Mouse (Mus musculus) limb, embryonic 13.5 days (tissue): ENCODE data around the gene Orc2. TPM values are rescaled to one million over a fixed set of nuclear protein-coding genes. Genes with fewer than 3 reads are reported as not detected.
A peak's percentile ranks its signal among the peaks of the same experiment; 100 is the strongest.

Experiments
- ATAC-seq: fragments of 200-750 bp; cut with Nextera tagmentation; 2 replicates; pipeline ENCODE4 v1.8.0; 2017; ENCODE audit warnings: low read depth, moderate number of reproducible peaks, moderate TSS enrichment; ENCODE audit not compliant: low FRiP score
- H3K27ac ChIP-seq: fragments of 300-500 bp; sonication (generic); 2 replicates; pipeline ENCODE4 v1.5.1; 2015; ENCODE audit warnings: inconsistent platforms, mild to moderate bottlenecking, moderate library complexity
- H3K27me3 ChIP-seq: fragments of 300-500 bp; sonication (generic); 2 replicates; pipeline ENCODE4 v1.6.1; 2015; ENCODE audit warnings: mild to moderate bottlenecking, inconsistent platforms
- H3K36me3 ChIP-seq: fragments of 300-500 bp; sonication (generic); 2 replicates; pipeline ENCODE4 v1.6.1; 2015; ENCODE audit warnings: inconsistent platforms, mild to moderate bottlenecking, moderate library complexity
- H3K4me1 ChIP-seq: fragments of 300-500 bp; sonication (generic); 2 replicates; pipeline ENCODE4 v1.6.1; 2015; ENCODE audit warnings: inconsistent platforms
- H3K4me2 ChIP-seq: fragments of 300-500 bp; sonication (generic); replicated peaks from 2 replicates; pipeline ENCODE4 v1.6.1; 2015; ENCODE audit warnings: inconsistent platforms, mild to moderate bottlenecking, moderate library complexity
- H3K4me3 ChIP-seq: fragments of 300-500 bp; sonication (generic); 2 replicates; pipeline ENCODE4 v1.5.1; 2015; ENCODE audit warnings: moderate library complexity, mild to moderate bottlenecking, inconsistent platforms
- H3K9ac ChIP-seq: fragments of 300-500 bp; sonication (generic); 2 replicates; pipeline ENCODE4 v1.6.1; 2015; ENCODE audit warnings: mild to moderate bottlenecking, inconsistent platforms
- H3K9me3 ChIP-seq: fragments of 300-500 bp; sonication (generic); 2 replicates; pipeline ENCODE4 v1.6.1; 2016; ENCODE audit warnings: inconsistent platforms
- WGBS: fragments of 180-500 bp; shearing (Covaris S2); methylation state at CpG from one replicate; pipeline ENCODE4 v1.1.7; 2015; 5-methylcytosine and 5-hydroxymethylcytosine counted together
- polyA plus RNA-seq: library from polyadenylated mRNA; unstranded; fragments of >200 nt; fragmentation: Nextera tagmentation; extraction: Ambion mirVana; gene quantifications from 2 replicates; pipeline ENCODE4 v1.2.1, GENCODE M21; 2015

Gene Orc2
- polyA plus RNA-seq, 1 experiment from 2014 or later = 36.8 TPM

- Histone ChIP-seq H3K27ac (no peak overlapping the region), H3K9me3 (no peaks in the 10 kb centered on the region), H3K4me3 (no peak overlapping the region), H3K4me1 (no peaks in the 10 kb centered on the region), H3K9ac (no peak overlapping the region), H3K4me2 (no peak overlapping the region), H3K36me3 (peaks cover 99% of the 10 kb centered on the region), H3K27me3 (no peaks in the 10 kb centered on the region)
- 87% methylated on average over 3 of the region's 3 CpGs for WGBS
- ATAC-seq = no peak
Observed at GRCm38 (mm10) chr1:58460566-58460965, 44.3 kb downstream of the Orc2 start.

- no peak overlapping the region for H3K27ac ChIP-seq
- H3K27me3 ChIP-seq = no peaks in the 10 kb centered on the region
- no peak overlapping the region for H3K4me3 ChIP-seq
- no peaks in the 10 kb centered on the region for H3K9me3 ChIP-seq
- no peak overlapping the region for H3K9ac ChIP-seq
- H3K4me2 ChIP-seq = no peak overlapping the region
- ATAC-seq = no peak
- H3K4me1 ChIP-seq = no peaks in the 10 kb centered on the region
- 78% methylated on average over 2 of the region's 2 CpGs for WGBS
- H3K36me3 ChIP-seq = peaks cover 99% of the 10 kb centered on the region
Observed at GRCm38 (mm10) chr1:58458867-58459266, 46.0 kb downstream of the Orc2 start.

GRCm38 (mm10) chr1:58458175-58458574 is 46.7 kb downstream of the Orc2 start:
- no peak overlapping the region for H3K4me2 ChIP-seq
- no peak for ATAC-seq
- H3K4me3 ChIP-seq = no peak overlapping the region
- H3K27me3 ChIP-seq = no peaks in the 10 kb centered on the region
- H3K4me1 ChIP-seq = no peaks in the 10 kb centered on the region
- H3K27ac ChIP-seq = no peak overlapping the region
- H3K9me3 ChIP-seq = no peaks in the 10 kb centered on the region
- peaks cover 99% of the 10 kb centered on the region for H3K36me3 ChIP-seq
- whole genome bisulfite sequencing = 84% methylated on average over 5 of the region's 5 CpGs
- H3K9ac ChIP-seq = no peak overlapping the region

GRCm38 (mm10) chr1:58454316-58454715 is 50.6 kb downstream of the Orc2 start:
- H3K36me3 ChIP-seq = peaks cover 95% of the 10 kb centered on the region
- 96% methylated on average over 6 of the region's 6 CpGs for WGBS
- H3K27ac ChIP-seq = no peak overlapping the region
- no peak for ATAC-seq
- no peak overlapping the region for H3K9ac ChIP-seq
- H3K4me1 ChIP-seq = no peaks in the 10 kb centered on the region
- H3K4me2 ChIP-seq = no peak overlapping the region
- H3K27me3 ChIP-seq = no peaks in the 10 kb centered on the region
- H3K9me3 ChIP-seq = no peaks in the 10 kb centered on the region
- no peak overlapping the region for H3K4me3 ChIP-seq

- Histone ChIP-seq H3K27ac (no peak overlapping the region), H3K4me3 (no peak overlapping the region), H3K4me1 (peaks cover 21% of the 10 kb centered on the region), H3K27me3 (no peaks in the 10 kb centered on the region), H3K9me3 (no peaks in the 10 kb centered on the region), H3K9ac (no peak overlapping the region), H3K4me2 (no peak overlapping the region), H3K36me3 (peaks cover 53% of the 10 kb centered on the region)
- 88% methylated on average over 7 of the region's 7 CpGs for WGBS
- no peak for ATAC-seq
Observed at GRCm38 (mm10) chr1:58448396-58448795, 56.5 kb downstream of the Orc2 start.

- Histone ChIP-seq H3K4me1 (peaks cover 21% of the 10 kb centered on the region), H3K27me3 (no peaks in the 10 kb centered on the region), H3K4me3 (no peak overlapping the region), H3K36me3 (peaks cover 47% of the 10 kb centered on the region), H3K27ac (no peak overlapping the region), H3K4me2 (no peak overlapping the region), H3K9ac (no peak overlapping the region), H3K9me3 (no peaks in the 10 kb centered on the region)
- no peak for ATAC-seq
- 91% methylated on average over 7 of the region's 7 CpGs for WGBS
Observed at GRCm38 (mm10) chr1:58447766-58448165, 57.1 kb downstream of the Orc2 start.

- no peak for ATAC-seq
- H3K4me3 ChIP-seq = peak overlapping the region; percentile 69
- peak overlapping the region; percentile 94 for H3K27ac ChIP-seq
- H3K9ac ChIP-seq = peak overlapping the region; percentile 85
- 11% methylated on average over 11 of the region's 11 CpGs for WGBS
- H3K4me2 ChIP-seq = peak overlapping the region; percentile 68
- H3K36me3 ChIP-seq = peaks cover 47% of the 10 kb centered on the region
- H3K9me3 ChIP-seq = no peaks in the 10 kb centered on the region
- no peaks in the 10 kb centered on the region for H3K27me3 ChIP-seq
- H3K4me1 ChIP-seq = peaks cover 21% of the 10 kb centered on the region
Observed at GRCm38 (mm10) chr1:58445861-58446260, 59.0 kb downstream of the Orc2 start.

- under 1% methylated on average over 33 of the region's 33 CpGs for WGBS
- H3K36me3 ChIP-seq = peaks cover 46% of the 10 kb centered on the region
- ATAC-seq = peak; percentile 95
- peaks cover 21% of the 10 kb centered on the region for H3K4me1 ChIP-seq
- peak within 1 kb of the TSS; percentile 85 for H3K9ac ChIP-seq
- no peaks in the 10 kb centered on the region for H3K9me3 ChIP-seq
- peak within 1 kb of the TSS; percentile 94 for H3K27ac ChIP-seq
- no peaks in the 10 kb centered on the region for H3K27me3 ChIP-seq
- H3K4me3 ChIP-seq = peak within 1 kb of the TSS; percentile 69
- H3K4me2 ChIP-seq = peak within 1 kb of the TSS; percentile 68
Observed at GRCm38 (mm10) chr1:58445143-58445722, 59.7 kb downstream of the Orc2 start, which contains the start of the genes Nif3l1 and Ppil3. TSS of gene Nif3l1 (plus strand) at chr1:58445151. TSS of gene Ppil3 (minus strand) at chr1:58445486.

GRCm38 (mm10) chr1:58444691-58445090 is 60.2 kb downstream of the Orc2 start:
- peak overlapping the region; percentile 68 for H3K4me2 ChIP-seq
- peak overlapping the region; percentile 85 for H3K9ac ChIP-seq
- peak overlapping the region; percentile 94 for H3K27ac ChIP-seq
- no peaks in the 10 kb centered on the region for H3K9me3 ChIP-seq
- ATAC-seq = no peak
- H3K36me3 ChIP-seq = peaks cover 48% of the 10 kb centered on the region
- peak overlapping the region; percentile 69 for H3K4me3 ChIP-seq
- peaks cover 21% of the 10 kb centered on the region for H3K4me1 ChIP-seq
- no peaks in the 10 kb centered on the region for H3K27me3 ChIP-seq
- WGBS = 11% methylated on average over 10 of the region's 10 CpGs

- Histone ChIP-seq H3K4me3 (peak overlapping the region; percentile 100; the same call in 1 of the 2 replicates), H3K4me2 (peak overlapping the region; percentile 83)
- 88% methylated on average over 3 of the region's 3 CpGs for WGBS
Observed at GRCm38 (mm10) chr1:58424551-58424950, 80.4 kb downstream of the Orc2 start.

GRCm38 (mm10) chr1:58423371-58424248 is 81.3 kb downstream of the Orc2 start, which contains the start of gene Clk1:
TSS of gene Clk1 (minus strand) at chr1:58424066.
- peak within 1 kb of the TSS; percentile 100 for H3K9ac ChIP-seq
- peak; percentile 97 for ATAC-seq
- H3K27ac ChIP-seq = peak within 1 kb of the TSS; percentile 99
- H3K27me3 ChIP-seq = no peaks in the 10 kb centered on the region
- peak within 1 kb of the TSS; percentile 83 for H3K4me2 ChIP-seq
- H3K9me3 ChIP-seq = no peaks in the 10 kb centered on the region
- under 1% methylated on average over 79 of the region's 79 CpGs for WGBS
- H3K4me3 ChIP-seq = peak within 1 kb of the TSS; percentile 100
- H3K4me1 ChIP-seq = peaks cover 18% of the 10 kb centered on the region
- H3K36me3 ChIP-seq = peaks cover 25% of the 10 kb centered on the region

More at GRCm38 (mm10) chr1:58424551-58424950, 80.4 kb downstream of the Orc2 start:
- no peak overlapping the region for H3K27ac ChIP-seq
- H3K36me3 ChIP-seq = peaks cover 16% of the 10 kb centered on the region
- no peaks in the 10 kb centered on the region for H3K27me3 ChIP-seq
- H3K9me3 ChIP-seq = no peaks in the 10 kb centered on the region
- peaks cover 18% of the 10 kb centered on the region for H3K4me1 ChIP-seq
- ATAC-seq = no peak
- H3K9ac ChIP-seq = no peak overlapping the region

- H3K27ac ChIP-seq = peak overlapping the region; percentile 99; the same call in 1 of the 2 replicates
- peak overlapping the region; percentile 100 for H3K4me3 ChIP-seq
- ATAC-seq = peak; percentile 54; the same call in 1 of the 2 replicates
- peaks cover 18% of the 10 kb centered on the region for H3K4me1 ChIP-seq
- H3K36me3 ChIP-seq = peaks cover 32% of the 10 kb centered on the region
- WGBS = 10% methylated on average over 13 of the region's 13 CpGs
- H3K9ac ChIP-seq = peak overlapping the region; percentile 100
- H3K4me2 ChIP-seq = peak overlapping the region; percentile 83
- no peaks in the 10 kb centered on the region for H3K9me3 ChIP-seq
- H3K27me3 ChIP-seq = no peaks in the 10 kb centered on the region
Observed at GRCm38 (mm10) chr1:58422879-58423278, 82.0 kb downstream of the Orc2 start.
